Mouse (Mus musculus) bone marrow, adult 2 months (tissue): ENCODE measurements around the gene Asf1b.

Experiments used
- CTCF ChIP-seq: fragments of 200-500 bp; IDR thresholded peaks from 2 replicates; pipeline ENCODE4 v1.5.1; 2011; ENCODE audit warnings: low read length, control low read depth; ENCODE audit not compliant: control insufficient read depth, insufficient read depth
- POLR2A ChIP-seq: fragments of 200-500 bp; IDR thresholded peaks from 2 replicates; pipeline ENCODE4 v1.6.1; 2011; ENCODE audit warnings: low read depth, mild to moderate bottlenecking, control low read depth, low read length, borderline replicate concordance; ENCODE audit not compliant: control insufficient read depth

GRCm38 (mm10) chr8:83964015-83964765 lies 8.9 kb downstream of the Asf1b start:
- TF ChIP-seq CTCF, result no peak
- no peak for TF ChIP-seq POLR2A
